Mouse (Mus musculus): ENCODE measurements around the gene Mxi1. TPM values are rescaled to one million over a fixed set of nuclear protein-coding genes. Genes with fewer than 3 reads are reported as not detected.

Gene Mxi1
- total and polyA plus RNA-seq, 2 experiments from 2014 or later = 48.4 to 48.9 TPM

DNA sequence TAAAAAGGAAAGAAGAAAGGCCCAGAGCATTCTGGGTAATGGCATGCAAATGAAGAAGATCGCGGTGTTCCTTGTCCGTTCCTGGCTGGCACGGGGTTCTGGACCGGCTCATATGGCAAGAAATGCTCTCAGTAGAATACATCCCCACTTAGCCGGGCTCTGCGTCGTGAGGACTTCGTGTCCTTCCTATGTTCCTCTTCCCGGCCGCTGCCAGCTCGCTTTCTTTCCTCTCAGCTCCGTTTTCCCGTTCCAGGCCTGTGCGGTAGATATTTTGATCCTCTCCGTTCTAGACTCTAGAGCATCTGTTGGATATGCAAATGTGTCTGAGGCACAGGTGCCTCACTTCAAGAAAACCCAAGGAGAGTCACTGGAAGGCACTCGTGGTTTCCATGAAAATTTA lies 104.9 kb downstream of the Mxi1 start:
- H3K36me3 ChIP-seq (ENCODE audit: insufficient read depth) = no peaks in the 10 kb centered on the region
- H3K4me1 ChIP-seq (ENCODE audit: insufficient read depth) = no peaks in the 10 kb centered on the region
- no peak for TF ChIP-seq CTCF (IDR thresholded peaks at IDR 0.05; ENCODE audit: low read depth)
- H3K27me3 ChIP-seq (ENCODE audit: insufficient read depth, low read length) = no peaks in the 10 kb centered on the region
- H3K9me3 ChIP-seq (ENCODE audit: low read length) = no peaks in the 10 kb centered on the region
- no peak overlapping the region for H3K4me2 ChIP-seq (ENCODE audit: low read depth)
- no peak overlapping the region for H3K4me3 ChIP-seq (ENCODE audit: low read depth, low read length)
- DNase-seq (no peak), ATAC-seq (no peak)
- 85% methylated on average over 17 of the region's 17 CpGs for WGBS
- H3K27ac ChIP-seq (ENCODE audit: low read depth, low read length) = no peak overlapping the region
- no peak overlapping the region for H3K9ac ChIP-seq

DNA sequence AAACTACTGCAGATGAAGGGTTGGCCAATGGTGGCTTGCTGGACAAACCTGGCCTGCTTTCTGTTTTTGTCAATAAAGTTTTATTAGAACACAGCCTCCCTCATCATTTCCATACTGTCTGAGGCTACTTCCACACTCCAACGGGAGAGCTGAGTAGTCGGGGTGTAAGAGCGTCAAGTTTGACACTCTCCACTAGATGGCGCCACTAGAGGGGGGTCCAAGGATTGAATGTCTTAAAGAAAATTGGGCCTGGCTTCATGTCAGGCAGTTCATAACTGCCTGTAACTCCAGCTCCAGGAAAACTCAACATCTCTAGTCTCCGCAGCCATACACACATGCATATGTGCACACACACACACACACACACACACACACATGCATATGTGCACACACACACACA lies 109.5 kb downstream of the Mxi1 start:
- Histone ChIP-seq H3K4me2 (ENCODE audit: low read depth) (no peak overlapping the region), H3K9ac (no peak overlapping the region), H3K27me3 (ENCODE audit: insufficient read depth, low read length) (no peaks in the 10 kb centered on the region), H3K9me3 (ENCODE audit: low read length) (no peaks in the 10 kb centered on the region), H3K27ac (ENCODE audit: low read depth, low read length) (no peak overlapping the region), H3K4me1 (ENCODE audit: insufficient read depth) (peaks cover 7% of the 10 kb centered on the region; the same call in 1 of the 2 replicates), H3K36me3 (ENCODE audit: insufficient read depth) (no peaks in the 10 kb centered on the region), H3K4me3 (ENCODE audit: low read depth, low read length) (no peak overlapping the region)
- no peak for ATAC-seq
- TF ChIP-seq CTCF (IDR thresholded peaks at IDR 0.05; ENCODE audit: low read depth) = peak; percentile 68
- 52% methylated on average over 5 of the region's 5 CpGs for WGBS
- peak; percentile 59 for DNase-seq

DNA sequence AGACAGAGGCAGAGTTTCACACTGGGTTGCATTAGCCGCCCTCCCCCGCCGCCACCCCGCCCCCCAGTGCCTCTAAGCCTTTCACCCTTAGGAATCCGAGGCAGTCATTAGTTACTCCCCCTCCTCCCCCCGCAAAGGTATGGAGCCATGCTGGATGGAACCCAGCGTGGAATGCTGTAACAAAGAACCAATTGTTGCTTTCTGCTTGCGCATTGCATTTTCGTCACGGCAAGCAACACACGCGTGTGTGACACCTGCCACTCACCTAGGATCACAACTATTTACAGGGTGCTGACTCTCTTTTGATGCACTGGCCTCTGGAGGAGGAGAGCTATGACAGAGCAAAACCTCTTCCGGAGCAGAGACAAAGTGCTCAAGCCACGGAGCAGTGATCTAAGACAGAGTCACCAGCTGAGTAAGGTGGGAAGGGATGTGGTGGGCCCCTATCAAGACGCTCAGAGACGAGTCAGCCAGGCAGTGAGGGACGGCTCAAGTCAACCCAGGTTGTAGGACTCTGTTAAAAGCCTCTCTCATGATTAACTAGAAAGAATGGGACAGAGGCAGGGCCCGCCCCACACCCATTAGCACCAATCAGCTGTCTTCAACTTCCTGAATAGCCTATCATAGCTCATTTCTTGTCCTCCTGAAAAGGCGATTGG lies 110.7 kb downstream of the Mxi1 start:
- Histone ChIP-seq H3K27ac (ENCODE audit: low read depth, low read length) (no peak overlapping the region), H3K9ac (peak overlapping the region; percentile 43), H3K27me3 (ENCODE audit: insufficient read depth, low read length) (no peaks in the 10 kb centered on the region), H3K9me3 (ENCODE audit: low read length) (no peaks in the 10 kb centered on the region), H3K4me3 (ENCODE audit: low read depth, low read length) (peak overlapping the region; percentile 40), H3K4me2 (ENCODE audit: low read depth) (peak overlapping the region; percentile 75), H3K36me3 (ENCODE audit: insufficient read depth) (no peaks in the 10 kb centered on the region), H3K4me1 (ENCODE audit: insufficient read depth) (peaks cover 7% of the 10 kb centered on the region; the same call in 1 of the 2 replicates)
- ATAC-seq (peak; percentile 98), DNase-seq (peak; percentile 76)
- no peak for TF ChIP-seq CTCF (IDR thresholded peaks at IDR 0.05; ENCODE audit: low read depth)
- WGBS = under 1% methylated on average over 19 of the region's 19 CpGs

DNA sequence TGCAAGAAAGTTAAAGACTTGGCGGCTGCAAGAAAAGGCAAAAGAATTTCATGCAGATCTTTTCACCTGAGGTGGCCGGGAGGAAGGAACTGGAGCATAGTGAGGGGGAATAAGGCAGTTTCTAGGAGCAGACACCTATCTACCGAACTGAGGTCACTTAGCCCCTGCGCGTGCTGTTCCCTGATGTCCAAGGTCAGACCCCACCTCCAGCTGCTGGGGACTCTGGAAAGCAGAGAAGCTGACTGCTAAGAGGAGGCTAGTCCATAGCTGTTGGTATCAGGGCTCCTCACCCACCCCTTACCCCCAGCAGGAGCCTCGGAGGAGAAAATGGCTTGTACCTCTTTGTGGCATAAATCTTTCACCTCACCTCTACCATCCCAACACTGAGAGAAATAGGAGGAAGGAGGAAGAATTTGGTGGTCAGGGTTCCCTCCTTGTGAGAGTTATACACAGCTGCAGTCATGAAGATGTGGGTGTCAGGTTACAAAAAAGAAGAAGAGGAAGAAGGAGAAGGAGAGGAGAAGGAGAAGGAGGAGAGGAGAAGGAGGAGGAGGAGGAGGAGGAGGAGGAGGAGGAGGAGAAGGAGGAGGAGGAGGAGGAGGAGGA lies 111.4 kb downstream of the Mxi1 start:
- ATAC-seq (0 out of 2 replicates have a peak, but pooled peaks have one; percentile 8), DNase-seq (no peak)
- H3K27ac ChIP-seq (ENCODE audit: low read depth, low read length) = no peak overlapping the region
- H3K4me3 ChIP-seq (ENCODE audit: low read depth, low read length) = peak overlapping the region; percentile 40
- TF ChIP-seq CTCF (IDR thresholded peaks at IDR 0.05; ENCODE audit: low read depth) = no peak
- H3K4me1 ChIP-seq (ENCODE audit: insufficient read depth) = peaks cover 7% of the 10 kb centered on the region; the same call in 1 of the 2 replicates
- WGBS = 4% methylated on average over 6 of the region's 6 CpGs
- H3K9ac ChIP-seq = no peak overlapping the region
- no peaks in the 10 kb centered on the region for H3K27me3 ChIP-seq (ENCODE audit: insufficient read depth, low read length)
- peak overlapping the region; percentile 75 for H3K4me2 ChIP-seq (ENCODE audit: low read depth)
- no peaks in the 10 kb centered on the region for H3K36me3 ChIP-seq (ENCODE audit: insufficient read depth)
- H3K9me3 ChIP-seq (ENCODE audit: low read length) = no peaks in the 10 kb centered on the region

DNA sequence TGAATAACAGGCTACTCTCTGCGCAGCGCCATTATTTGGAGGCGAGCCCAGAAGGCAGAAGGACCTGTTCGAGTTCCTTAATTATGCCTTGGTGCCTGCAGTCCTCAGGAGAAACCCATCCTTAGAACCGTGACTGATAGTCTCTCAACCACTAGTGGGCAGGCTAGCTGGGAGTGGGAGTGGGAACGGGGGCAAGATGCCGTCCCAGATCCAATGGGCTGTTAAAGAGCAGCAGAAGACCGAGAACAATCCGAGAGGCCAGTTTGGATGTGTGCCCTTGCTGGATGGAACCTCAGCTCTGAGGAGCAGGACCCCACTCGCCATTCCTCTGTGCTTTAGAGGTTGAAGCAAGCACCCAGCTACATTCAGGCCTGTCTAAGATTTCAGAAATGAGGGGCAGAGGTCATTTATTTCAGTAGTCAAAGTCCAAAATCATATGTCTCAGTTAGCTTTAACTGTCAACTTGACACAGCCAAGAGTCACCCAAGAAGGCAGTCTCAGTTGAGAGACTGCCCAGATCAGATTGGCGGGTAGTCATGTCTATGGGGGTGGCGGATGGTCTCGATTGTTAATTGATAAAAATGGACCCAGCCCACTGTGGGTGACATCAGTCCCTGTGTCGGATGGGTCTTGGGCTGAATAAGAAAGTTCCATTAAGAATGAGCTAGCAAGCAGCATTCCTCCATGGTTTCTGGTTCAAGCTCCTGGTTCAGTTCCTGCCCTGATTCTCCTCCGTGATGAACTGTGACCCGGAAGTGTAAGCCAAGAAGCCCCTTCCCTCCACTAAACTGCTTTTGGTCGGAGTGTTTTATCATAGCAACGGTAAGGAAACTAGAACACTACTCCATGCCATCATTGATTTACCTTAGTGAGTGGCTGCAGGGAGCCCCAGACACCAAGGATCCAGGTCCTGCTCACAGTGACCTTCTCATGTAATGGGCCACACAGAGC lies 112.3 kb downstream of the Mxi1 start:
- TF ChIP-seq CTCF (IDR thresholded peaks at IDR 0.05; ENCODE audit: low read depth) = peak; percentile 32; the same call in 1 of the 2 replicates
- H3K4me2 ChIP-seq (ENCODE audit: low read depth) = no peak overlapping the region
- no peak overlapping the region for H3K27ac ChIP-seq (ENCODE audit: low read depth, low read length)
- H3K36me3 ChIP-seq (ENCODE audit: insufficient read depth) = no peaks in the 10 kb centered on the region
- DNase-seq (no peak), ATAC-seq (no peak)
- 70% methylated on average over 18 of the region's 18 CpGs for WGBS
- peaks cover 7% of the 10 kb centered on the region; the same call in 1 of the 2 replicates for H3K4me1 ChIP-seq (ENCODE audit: insufficient read depth)
- no peaks in the 10 kb centered on the region for H3K9me3 ChIP-seq (ENCODE audit: low read length)
- H3K4me3 ChIP-seq (ENCODE audit: low read depth, low read length) = no peak overlapping the region
- H3K27me3 ChIP-seq (ENCODE audit: insufficient read depth, low read length) = no peaks in the 10 kb centered on the region
- H3K9ac ChIP-seq = no peak overlapping the region

DNA sequence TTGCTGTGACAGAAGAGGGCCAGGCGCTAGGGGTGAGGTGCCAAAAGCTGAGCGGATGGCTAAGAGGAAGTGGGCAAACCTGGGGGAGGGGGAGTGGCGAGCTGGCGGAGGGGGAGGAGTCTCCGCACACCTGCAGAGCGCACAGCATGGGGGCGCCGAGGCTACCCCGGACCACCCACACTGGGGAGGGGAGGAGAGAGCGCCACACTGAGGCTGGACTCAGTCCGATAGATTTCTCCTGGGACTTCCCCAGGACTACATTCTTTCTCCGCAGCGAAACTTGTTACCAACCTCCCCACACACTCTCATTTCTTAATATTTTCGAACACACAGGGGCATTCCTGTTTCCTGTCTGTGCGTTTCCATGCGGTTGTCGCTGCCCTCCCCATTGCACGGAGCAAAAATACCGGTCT lies 113.0 kb downstream of the Mxi1 start:
- no peaks in the 10 kb centered on the region for H3K36me3 ChIP-seq (ENCODE audit: insufficient read depth)
- no peak overlapping the region for H3K9ac ChIP-seq
- DNase-seq = no peak
- 34% methylated on average over 19 of the region's 19 CpGs for WGBS
- no peaks in the 10 kb centered on the region for H3K9me3 ChIP-seq (ENCODE audit: low read length)
- no peak overlapping the region for H3K27ac ChIP-seq (ENCODE audit: low read depth, low read length)
- no peak overlapping the region for H3K4me2 ChIP-seq (ENCODE audit: low read depth)
- no peaks in the 10 kb centered on the region for H3K27me3 ChIP-seq (ENCODE audit: insufficient read depth, low read length)
- TF ChIP-seq CTCF (IDR thresholded peaks at IDR 0.05; ENCODE audit: low read depth) = no peak
- H3K4me1 ChIP-seq (ENCODE audit: insufficient read depth) = peaks cover 7% of the 10 kb centered on the region; the same call in 1 of the 2 replicates
- no peak for ATAC-seq
- H3K4me3 ChIP-seq (ENCODE audit: low read depth, low read length) = no peak overlapping the region

Measured in forebrain, postnatal 0 days (tissue).